9 mouse cellular contexts compared by ENCODE assay signal in genomic region chr14:20804964-20805672, GRCm38 (mm10). TPM values are rescaled to one million over a fixed set of nuclear protein-coding genes. Genes with fewer than 3 reads are reported as not detected.
DNase-seq lines count a peak whose midpoint lies in the region; ATAC-seq lines count a peak whose summit lies in the region.
"Had no signal": no experiment of that assay in that cellular context is flagged by ENCODE, and none has a peak within 500 bp of the region (broad histone marks: within the 10 kb centered on the region; RNA-seq: fewer than 3 reads in every experiment).

No protein-coding gene starts in this region.

- intact Hi-C loops in left cerebral cortex, postnatal 10 days (cut with DNase I), result loop anchor here (5.0 kb wide), 1 partner anchor 192 kb away; no protein-coding TSS in a partner anchor

- no peak overlapping the region for H3K9ac ChIP-seq in midbrain, embryonic 14.5 days (replicated peaks; ENCODE audit: low read length)
- no peak overlapping the region for H3K9ac ChIP-seq in forebrain, embryonic 14.5 days (ENCODE audit: low read length)
- H3K9ac ChIP-seq: neural tube, embryonic 12.5 days had no signal

- no peaks in the 10 kb centered on the region for H3K36me3 ChIP-seq in midbrain, embryonic 14.5 days (ENCODE audit: control insufficient read depth, insufficient read depth, low read length)
- no peaks in the 10 kb centered on the region for H3K36me3 ChIP-seq in midbrain, embryonic 10.5 days
- H3K36me3 ChIP-seq in forebrain, embryonic 14.5 days (ENCODE audit: control insufficient read depth, insufficient read depth, low read length), result no peaks in the 10 kb centered on the region
- H3K36me3 ChIP-seq: neural tube, embryonic 12.5 days had no signal

- no peak for ATAC-seq in midbrain, embryonic 14.5 days (ENCODE audit: low FRiP score, low TSS enrichment)
- peak; percentile 88 for ATAC-seq in forebrain, embryonic 14.5 days

- no peak overlapping the region for H3K27ac ChIP-seq in midbrain, embryonic 14.5 days (replicated peaks; ENCODE audit: low read depth, low read length)
- no peak overlapping the region for H3K27ac ChIP-seq in midbrain, embryonic 10.5 days (replicated peaks)
- no peak overlapping the region for H3K27ac ChIP-seq in forebrain, embryonic 14.5 days (ENCODE audit: low read depth, low read length)
- H3K27ac ChIP-seq: neural tube, embryonic 12.5 days had no signal

- peak; percentile 47 for DNase-seq in midbrain, embryonic 14.5 days
- no peak for DNase-seq in midbrain, embryonic 10.5 days (ENCODE audit: low spot score)
- DNase-seq in forebrain, embryonic 14.5 days (ENCODE audit: low spot score), result peak; percentile 89
- peak; percentile 94 for DNase-seq in heart, postnatal 4 days
- DNase-seq in left cerebral cortex, postnatal 10 days (ENCODE audit: extremely low spot score in 1 of 2, low spot score in 2 of 2), result peak; percentile 71 to 85
- peak; percentile 59 for DNase-seq in retina, postnatal 1 day
- DNase-seq in natural killer cell, adult 2 months (ENCODE audit: low spot score in 2 of 2), result no peak
- no peak for DNase-seq in spleen, postnatal 10 days (ENCODE audit: low spot score in 2 of 2)

- H3K4me1 ChIP-seq in midbrain, embryonic 14.5 days (ENCODE audit: control insufficient read depth, insufficient read depth, low read length), result no peaks in the 10 kb centered on the region
- 0 out of 2 replicates have a peak, but pooled peaks cover 4% of the 10 kb centered on the region for H3K4me1 ChIP-seq in midbrain, embryonic 10.5 days
- H3K4me1 ChIP-seq in forebrain, embryonic 14.5 days (ENCODE audit: control insufficient read depth, insufficient read depth, low read length), result peaks cover 13% of the 10 kb centered on the region
- H3K4me1 ChIP-seq: neural tube, embryonic 12.5 days had no signal

- no peak overlapping the region for H3K4me3 ChIP-seq in midbrain, embryonic 14.5 days (replicated peaks; ENCODE audit: low read depth, low read length)
- no peak overlapping the region for H3K4me3 ChIP-seq in midbrain, embryonic 10.5 days
- H3K4me3 ChIP-seq in forebrain, embryonic 14.5 days (ENCODE audit: low read depth, low read length), result no peak overlapping the region
- H3K4me3 ChIP-seq: neural tube, embryonic 12.5 days had no signal

- WGBS in midbrain, embryonic 14.5 days, result 76% methylated on average over 9 of the region's 9 CpGs
- WGBS in midbrain, embryonic 10.5 days, result 87% methylated on average over 9 of the region's 9 CpGs
- 44% methylated on average over 9 of the region's 9 CpGs for WGBS in forebrain, embryonic 14.5 days

- no peak overlapping the region for H3K4me2 ChIP-seq in midbrain, embryonic 14.5 days (ENCODE audit: low read length)
- H3K4me2 ChIP-seq in forebrain, embryonic 14.5 days (ENCODE audit: low read length), result no peak overlapping the region
- H3K4me2 ChIP-seq: neural tube, embryonic 12.5 days had no signal

- no peaks in the 10 kb centered on the region for H3K9me3 ChIP-seq in midbrain, embryonic 14.5 days (ENCODE audit: control insufficient read depth, low read length)
- H3K9me3 ChIP-seq in midbrain, embryonic 10.5 days (replicated peaks), result no peaks in the 10 kb centered on the region
- no peaks in the 10 kb centered on the region for H3K9me3 ChIP-seq in forebrain, embryonic 14.5 days (replicated peaks; ENCODE audit: control insufficient read depth, low read length)
- H3K9me3 ChIP-seq: neural tube, embryonic 12.5 days had no signal

- no peaks in the 10 kb centered on the region for H3K27me3 ChIP-seq in midbrain, embryonic 14.5 days (ENCODE audit: control insufficient read depth, insufficient read depth, low read length)
- no peaks in the 10 kb centered on the region for H3K27me3 ChIP-seq in midbrain, embryonic 10.5 days (ENCODE audit: low read depth, poor library complexity, severe bottlenecking)
- H3K27me3 ChIP-seq in forebrain, embryonic 14.5 days (replicated peaks; ENCODE audit: control insufficient read depth, insufficient read depth, low read length), result no peaks in the 10 kb centered on the region
- H3K27me3 ChIP-seq: neural tube, embryonic 12.5 days had no signal

RNA-seq across cellular contexts. Expression of gene Camk2g, which starts 11.2 kb away (rescaled TPM):
- polyA plus RNA-seq in midbrain, embryonic 14.5 days (2014; fragmentation: Nextera tagmentation; extraction: Ambion mirVana), result 122 and 129 TPM in 2 replicates
- polyA plus RNA-seq in midbrain, embryonic 10.5 days (2016; fragmentation: Nextera tagmentation; extraction: Ambion mirVana), result 41.8 and 42.8 TPM in 2 replicates
- 82.6 and 110 TPM in 2 replicates for polyA plus RNA-seq in forebrain, embryonic 14.5 days (2014; fragmentation: Nextera tagmentation; extraction: Ambion mirVana)
- total RNA-seq in heart, postnatal 4 days (2021), result 10 to 100 TPM; 58.3 to 65.2 TPM
- 100 to 1,000 TPM; 255 to 269 TPM for total RNA-seq in left cerebral cortex, postnatal 10 days (2021)

RNA-seq across cellular contexts. Expression of gene Plau, which starts 31.3 kb away (rescaled TPM):
- 0.15 and 0.62 TPM in 2 replicates for polyA plus RNA-seq in midbrain, embryonic 14.5 days (2014; fragmentation: Nextera tagmentation; extraction: Ambion mirVana)
- 0.49 and 0.70 TPM in 2 replicates for polyA plus RNA-seq in midbrain, embryonic 10.5 days (2016; fragmentation: Nextera tagmentation; extraction: Ambion mirVana)
- 0.21 and 0.47 TPM in 2 replicates for polyA plus RNA-seq in forebrain, embryonic 14.5 days (2014; fragmentation: Nextera tagmentation; extraction: Ambion mirVana)
- 10 to 100 TPM; 11.1 to 11.9 TPM for total RNA-seq in heart, postnatal 4 days (2021)
- 1 to 10 TPM; 3.4 to 4.2 TPM for total RNA-seq in left cerebral cortex, postnatal 10 days (2021)

Comparison
In these comparisons a context has a peak if more than half of its experiments do, and no peak if none do; other contexts are left out.
1. DNase-seq: peak in midbrain, embryonic 14.5 days (single experiment), forebrain, embryonic 14.5 days (single experiment), heart, postnatal 4 days (single experiment), left cerebral cortex, postnatal 10 days (2 of 2) and retina, postnatal 1 day (single experiment); none in midbrain, embryonic 10.5 days (single experiment), natural killer cell, adult 2 months (0 of 2) and spleen, postnatal 10 days (0 of 2).